Mouse (Mus musculus): ENCODE measurements around the gene Trim3. TPM values are rescaled to one million over a fixed set of nuclear protein-coding genes. Genes with fewer than 3 reads are reported as not detected.

Trim3 gene
- 7.5 and 17.6 TPM in 2 replicates for total RNA-seq (2017)

- peak; percentile 78 to 83 for ATAC-seq (replicated peaks in 1 of 2; ENCODE audit: insufficient read depth in 1 of 2, low FRiP score in 2 of 2, low TSS enrichment in 1 of 2, low read depth in 1 of 2, poor library complexity in 2 of 2, severe bottlenecking in 2 of 2)
Measured at GRCm38 (mm10) chr7:105633127-105633800, at the start of gene Trim3. Trim3 (minus strand) TSS chr7:105633571.

- peak; percentile 98 to 99 for ATAC-seq (replicated peaks in 1 of 2; ENCODE audit: insufficient read depth in 1 of 2, low FRiP score in 2 of 2, low TSS enrichment in 1 of 2, low read depth in 1 of 2, poor library complexity in 2 of 2, severe bottlenecking in 2 of 2)
Measured at GRCm38 (mm10) chr7:105650639-105651435, 17.5 kb upstream of the Trim3 start, which contains the start of gene Dnhd1. Dnhd1 (plus strand) TSS chr7:105650827.

- no peak for ATAC-seq (replicated peaks in 1 of 2; ENCODE audit: insufficient read depth in 1 of 2, low FRiP score in 2 of 2, low TSS enrichment in 1 of 2, low read depth in 1 of 2, poor library complexity in 2 of 2, severe bottlenecking in 2 of 2)
Measured at GRCm38 (mm10) chr7:105641936-105642335, 8.6 kb upstream of the Trim3 start.

- ATAC-seq (replicated peaks in 1 of 2; ENCODE audit: insufficient read depth in 1 of 2, low FRiP score in 2 of 2, low TSS enrichment in 1 of 2, low read depth in 1 of 2, poor library complexity in 2 of 2, severe bottlenecking in 2 of 2): peak; percentile 23 to 33; a peak in 3 of 4 replicates
Measured at GRCm38 (mm10) chr7:105640894-105641255, 7.5 kb upstream of the Trim3 start.

- ATAC-seq (replicated peaks in 1 of 2; ENCODE audit: insufficient read depth in 1 of 2, low FRiP score in 2 of 2, low TSS enrichment in 1 of 2, low read depth in 1 of 2, poor library complexity in 2 of 2, severe bottlenecking in 2 of 2): peak; percentile 91 to 93
Measured at GRCm38 (mm10) chr7:105640233-105640893, 7.0 kb upstream of the Trim3 start, which contains the start of the genes Arfip2 and Gm45799. Arfip2 (minus strand) TSS chr7:105640416. Gm45799 (plus strand) TSS chr7:105640552.

GRCm38 (mm10) chr7:105639756-105640155 is 6.4 kb upstream of the Trim3 start, which contains the start of gene Timm10b:
Timm10b (plus strand) TSS chr7:105640056.
- ATAC-seq (replicated peaks in 1 of 2; ENCODE audit: insufficient read depth in 1 of 2, low FRiP score in 2 of 2, low TSS enrichment in 1 of 2, low read depth in 1 of 2, poor library complexity in 2 of 2, severe bottlenecking in 2 of 2): no peak

- no peak for ATAC-seq (replicated peaks in 1 of 2; ENCODE audit: insufficient read depth in 1 of 2, low FRiP score in 2 of 2, low TSS enrichment in 1 of 2, low read depth in 1 of 2, poor library complexity in 2 of 2, severe bottlenecking in 2 of 2)
Measured at GRCm38 (mm10) chr7:105639304-105639703, 5.9 kb upstream of the Trim3 start.

- no peak for ATAC-seq (replicated peaks in 1 of 2; ENCODE audit: insufficient read depth in 1 of 2, low FRiP score in 2 of 2, low TSS enrichment in 1 of 2, low read depth in 1 of 2, poor library complexity in 2 of 2, severe bottlenecking in 2 of 2)
Measured at GRCm38 (mm10) chr7:105638776-105639175, 5.4 kb upstream of the Trim3 start.

GRCm38 (mm10) chr7:105635726-105636125 is 2.4 kb upstream of the Trim3 start:
- no peak for ATAC-seq (replicated peaks in 1 of 2; ENCODE audit: insufficient read depth in 1 of 2, low FRiP score in 2 of 2, low TSS enrichment in 1 of 2, low read depth in 1 of 2, poor library complexity in 2 of 2, severe bottlenecking in 2 of 2)

GRCm38 (mm10) chr7:105634272-105634920 is 1.0 kb upstream of the Trim3 start:
- no peak for ATAC-seq (replicated peaks in 1 of 2; ENCODE audit: insufficient read depth in 1 of 2, low FRiP score in 2 of 2, low TSS enrichment in 1 of 2, low read depth in 1 of 2, poor library complexity in 2 of 2, severe bottlenecking in 2 of 2)

- peak in 1 of 2 experiments; percentile 5; a peak in 2 of 4 replicates for ATAC-seq (replicated peaks in 1 of 2; ENCODE audit: insufficient read depth in 1 of 2, low FRiP score in 2 of 2, low TSS enrichment in 1 of 2, low read depth in 1 of 2, poor library complexity in 2 of 2, severe bottlenecking in 2 of 2)
Measured at GRCm38 (mm10) chr7:105633801-105634135, 397 bp upstream of the Trim3 start.

- ATAC-seq (replicated peaks in 1 of 2; ENCODE audit: insufficient read depth in 1 of 2, low FRiP score in 2 of 2, low TSS enrichment in 1 of 2, low read depth in 1 of 2, poor library complexity in 2 of 2, severe bottlenecking in 2 of 2): no peak
Measured at GRCm38 (mm10) chr7:105632551-105632972, 809 bp downstream of the Trim3 start.

- ATAC-seq (replicated peaks in 1 of 2; ENCODE audit: insufficient read depth in 1 of 2, low FRiP score in 2 of 2, low TSS enrichment in 1 of 2, low read depth in 1 of 2, poor library complexity in 2 of 2, severe bottlenecking in 2 of 2): peak; percentile 43 to 52; a peak in 2 of 4 replicates
Measured at GRCm38 (mm10) chr7:105628633-105629032, 4.7 kb downstream of the Trim3 start.

- no peak for ATAC-seq (replicated peaks in 1 of 2; ENCODE audit: insufficient read depth in 1 of 2, low FRiP score in 2 of 2, low TSS enrichment in 1 of 2, low read depth in 1 of 2, poor library complexity in 2 of 2, severe bottlenecking in 2 of 2)
Measured at GRCm38 (mm10) chr7:105625397-105625796, 8.0 kb downstream of the Trim3 start.

- ATAC-seq (replicated peaks in 1 of 2; ENCODE audit: insufficient read depth in 1 of 2, low FRiP score in 2 of 2, low TSS enrichment in 1 of 2, low read depth in 1 of 2, poor library complexity in 2 of 2, severe bottlenecking in 2 of 2): no peak
Measured at GRCm38 (mm10) chr7:105621646-105622292, 11.6 kb downstream of the Trim3 start.

- ATAC-seq (replicated peaks in 1 of 2; ENCODE audit: insufficient read depth in 1 of 2, low FRiP score in 2 of 2, low TSS enrichment in 1 of 2, low read depth in 1 of 2, poor library complexity in 2 of 2, severe bottlenecking in 2 of 2): no peak
Measured at GRCm38 (mm10) chr7:105621053-105621452, 12.3 kb downstream of the Trim3 start.

- ATAC-seq (replicated peaks in 1 of 2; ENCODE audit: insufficient read depth in 1 of 2, low FRiP score in 2 of 2, low TSS enrichment in 1 of 2, low read depth in 1 of 2, poor library complexity in 2 of 2, severe bottlenecking in 2 of 2): no peak
Measured at GRCm38 (mm10) chr7:105619701-105620100, 13.7 kb downstream of the Trim3 start.
